Mouse (Mus musculus): ENCODE data around the gene Ifitm1.

DNA sequence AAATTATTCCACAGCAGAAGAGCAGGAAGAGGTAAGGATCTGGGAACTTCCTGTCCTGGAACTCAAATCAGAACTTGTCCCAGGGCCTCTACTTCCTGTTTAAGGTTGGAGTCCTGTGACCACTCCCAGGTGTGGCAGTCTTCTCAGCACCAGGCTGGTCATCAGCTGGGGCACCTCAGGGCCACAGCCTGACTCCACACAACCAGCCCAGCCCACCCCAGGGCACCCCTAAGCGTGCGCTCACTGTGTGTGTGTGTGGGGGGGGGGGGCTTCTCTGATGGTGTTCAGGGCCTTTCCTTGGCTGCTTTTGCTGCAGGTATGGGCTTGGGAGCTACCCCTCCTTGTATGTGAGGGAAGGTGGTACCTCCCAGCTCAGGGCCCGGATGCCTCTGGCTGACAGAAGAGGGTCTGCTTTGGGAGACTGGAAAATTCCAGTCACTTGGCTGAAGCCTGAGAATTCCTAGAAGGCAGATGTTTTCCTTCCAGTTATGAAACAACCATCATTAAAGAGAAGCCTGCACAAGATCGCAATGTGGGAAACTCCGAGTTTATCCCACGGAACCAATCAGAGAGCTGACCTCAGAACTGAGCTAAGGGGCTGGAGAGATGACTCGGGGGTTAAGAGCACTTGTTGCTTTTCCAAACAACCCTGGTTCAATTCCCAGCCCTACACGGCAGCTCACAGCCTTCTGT, 4.6 kb downstream of the Ifitm1 start:
- TF ChIP-seq MYOD1 (IDR thresholded peaks at IDR 0.05; ENCODE audit: control insufficient read depth in 1 of 3, insufficient read length in 2 of 3, low read depth in 2 of 3) (no peak), TCF12 (IDR thresholded peaks at IDR 0.05; ENCODE audit: insufficient read depth, poor library complexity, severe bottlenecking) (no peak), POLR2A (IDR thresholded peaks at IDR 0.05; ENCODE audit: insufficient read length, low read depth) (no peak), MYOG (IDR thresholded peaks at IDR 0.05; ENCODE audit: control insufficient read depth in 1 of 3, insufficient read depth in 1 of 3, insufficient read length in 2 of 3, low read depth in 2 of 3) (no peak), REST (IDR thresholded peaks at IDR 0.05; ENCODE audit: insufficient read depth, insufficient read length) (no peak), USF1 (IDR thresholded peaks at IDR 0.05; ENCODE audit: low read depth) (no peak), MAX (IDR thresholded peaks at IDR 0.05; ENCODE audit: low read depth) (no peak), POLR2AphosphoS2 (IDR thresholded peaks at IDR 0.05; ENCODE audit: insufficient read length, low read depth) (no peak), CEBPB (IDR thresholded peaks at IDR 0.05; ENCODE audit: insufficient read depth, poor library complexity, severe bottlenecking) (no peak)

Measured in myocyte (in vitro differentiated cells).